In the genomic region with DNA sequence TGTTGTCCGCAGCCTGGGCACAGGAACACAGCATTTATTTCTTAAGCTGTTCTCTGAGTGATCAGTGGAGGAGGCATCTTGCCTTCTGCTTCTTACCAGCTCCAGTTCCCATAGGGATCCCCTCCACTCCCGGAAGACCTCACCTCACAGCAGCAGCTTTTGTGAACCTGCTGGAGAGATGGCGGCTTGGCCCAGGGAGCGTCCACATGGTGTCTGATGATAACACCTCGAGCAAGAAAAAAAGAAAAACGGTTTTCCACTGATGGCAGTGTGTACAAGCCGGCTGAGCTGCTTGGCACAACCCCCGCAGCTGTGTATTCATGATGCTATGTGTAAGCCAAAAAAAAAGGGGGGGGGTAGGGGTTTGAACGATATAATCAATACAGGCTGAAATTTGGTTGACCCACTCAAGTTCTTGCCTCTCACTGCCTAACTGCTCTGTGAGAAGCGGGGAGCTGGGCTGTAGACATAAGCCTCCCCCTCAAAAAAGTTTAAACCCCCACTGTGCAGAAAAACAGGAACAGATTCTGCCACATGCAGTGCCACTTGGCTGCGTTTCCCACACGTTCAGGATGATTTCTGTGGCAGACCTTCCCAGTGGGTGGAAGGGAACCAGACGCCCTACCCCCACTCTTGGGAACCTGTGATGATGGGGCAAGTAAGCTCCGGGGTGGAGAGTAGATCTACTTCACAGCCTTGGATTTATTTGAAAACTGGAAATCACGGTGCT, we compare ENCODE assay signal across 13 mouse cellular contexts.
DNase-seq lines count a peak whose midpoint lies in the region; ATAC-seq lines count a peak whose summit lies in the region.
"Had no signal": no experiment of that assay in that cellular context is flagged by ENCODE, and none has a peak within 500 bp of the region (broad histone marks: within the 10 kb centered on the region; RNA-seq: fewer than 3 reads in every experiment).

No protein-coding gene starts in this region.

- no peaks in the 10 kb centered on the region for H3K9me3 ChIP-seq in neural tube, embryonic 13.5 days
- H3K9me3 ChIP-seq in liver, embryonic 11.5 days (ENCODE audit: control insufficient read depth, low read length) = no peaks in the 10 kb centered on the region
- H3K9me3 ChIP-seq: embryonic facial prominence, embryonic 12.5 days; heart, embryonic 13.5 days had no signal

- no peak overlapping the region for H3K27ac ChIP-seq in neural tube, embryonic 13.5 days (replicated peaks)
- no peak overlapping the region for H3K27ac ChIP-seq in liver, embryonic 11.5 days (ENCODE audit: low read depth, low read length)
- H3K27ac ChIP-seq: embryonic facial prominence, embryonic 12.5 days; heart, embryonic 13.5 days; kidney, postnatal 0 days had no signal

- H3K4me1 ChIP-seq in neural tube, embryonic 13.5 days (replicated peaks) = peaks cover 11% of the 10 kb centered on the region
- no peaks in the 10 kb centered on the region for H3K4me1 ChIP-seq in liver, embryonic 11.5 days (replicated peaks; ENCODE audit: control insufficient read depth, insufficient read depth, low read length)
- H3K4me1 ChIP-seq: heart, embryonic 13.5 days had no signal

- H3K4me3 ChIP-seq in neural tube, embryonic 13.5 days = no peak overlapping the region
- H3K4me3 ChIP-seq in liver, embryonic 11.5 days (ENCODE audit: low read depth, low read length) = no peak overlapping the region
- H3K4me3 ChIP-seq: embryonic facial prominence, embryonic 12.5 days; heart, embryonic 13.5 days; myocyte had no signal

- whole genome bisulfite sequencing in neural tube, embryonic 13.5 days = 70% methylated on average over 15 of the region's 15 CpGs
- 74% methylated on average over 15 of the region's 15 CpGs for WGBS in liver, embryonic 11.5 days

- no peak overlapping the region for H3K4me2 ChIP-seq in neural tube, embryonic 13.5 days
- H3K4me2 ChIP-seq in liver, embryonic 11.5 days = no peak overlapping the region
- H3K4me2 ChIP-seq: embryonic facial prominence, embryonic 12.5 days; heart, embryonic 13.5 days had no signal

- DNase-seq in neural tube, embryonic 10.5 days (ENCODE audit: extremely low spot score, low spot score) = no peak
- peak; percentile 48 to 61 for DNase-seq in frontal cortex, postnatal 25 days (ENCODE audit: low spot score in 2 of 2)
- peak; percentile 79 to 95 for DNase-seq in left cerebral cortex, postnatal 14 days (ENCODE audit: low spot score in 2 of 2)
- DNase-seq in ovary, postnatal 36 days (ENCODE audit: low spot score) = no peak
- no peak for DNase-seq in urinary bladder, postnatal 10 days (ENCODE audit: low spot score)
- no peak for DNase-seq in liver, embryonic 11.5 days (ENCODE audit: low spot score)
- DNase-seq: lung, adult 18-20 months had no signal

- no peaks in the 10 kb centered on the region for H3K36me3 ChIP-seq in neural tube, embryonic 13.5 days
- no peaks in the 10 kb centered on the region for H3K36me3 ChIP-seq in liver, embryonic 11.5 days (ENCODE audit: control insufficient read depth, insufficient read depth, low read length)
- H3K36me3 ChIP-seq: embryonic facial prominence, embryonic 12.5 days; heart, embryonic 13.5 days had no signal

- no peak overlapping the region for H3K9ac ChIP-seq in neural tube, embryonic 13.5 days
- no peak overlapping the region for H3K9ac ChIP-seq in liver, embryonic 11.5 days (ENCODE audit: low read depth, low read length)
- H3K9ac ChIP-seq: embryonic facial prominence, embryonic 12.5 days; heart, embryonic 13.5 days had no signal

- ATAC-seq in neural tube, embryonic 13.5 days (ENCODE audit: low read depth) = 0 out of 2 replicates have a peak, but pooled peaks have one; percentile 26
- no peak for ATAC-seq in erythroid progenitor cell, adult 5-6 weeks (replicated peaks; ENCODE audit: low FRiP score, poor library complexity, severe bottlenecking)
- ATAC-seq in liver, embryonic 11.5 days (replicated peaks; ENCODE audit: low FRiP score) = no peak

- no peaks in the 10 kb centered on the region for H3K27me3 ChIP-seq in neural tube, embryonic 13.5 days
- no peaks in the 10 kb centered on the region for H3K27me3 ChIP-seq in liver, embryonic 11.5 days (replicated peaks; ENCODE audit: control insufficient read depth, insufficient read depth, low read length)
- H3K27me3 ChIP-seq: embryonic facial prominence, embryonic 12.5 days; heart, embryonic 13.5 days had no signal

- intact Hi-C loops in left cerebral cortex, postnatal 14 days (cut with DNase I) = no loop called here

Comparison
In these comparisons a context has a peak if more than half of its experiments do, and no peak if none do; other contexts are left out.
1. DNase-seq: peak in frontal cortex, postnatal 25 days (2 of 2) and left cerebral cortex, postnatal 14 days (2 of 2); none in neural tube, embryonic 10.5 days (single experiment), ovary, postnatal 36 days (single experiment), urinary bladder, postnatal 10 days (single experiment) and liver, embryonic 11.5 days (single experiment).